ENCODE assay signal across 8 mouse cellular contexts in genomic region chr8:111343225-111343624, GRCm38 (mm10). TPM values are rescaled to one million over a fixed set of nuclear protein-coding genes. Genes with fewer than 3 reads are reported as not detected.
DNase-seq lines count a peak whose midpoint lies in the region; ATAC-seq and TF ChIP-seq lines count a peak whose summit lies in the region.

No protein-coding gene starts in this region.

- H3K4me3 ChIP-seq in heart, embryonic 12.5 days, result no peak overlapping the region
- no peak overlapping the region for H3K4me3 ChIP-seq in hindbrain, postnatal 0 days (ENCODE audit: low read length)

- no peak overlapping the region for H3K4me2 ChIP-seq in heart, embryonic 12.5 days
- H3K4me2 ChIP-seq in hindbrain, postnatal 0 days (ENCODE audit: low read depth, low read length), result no peak overlapping the region

- H3K27me3 ChIP-seq in heart, embryonic 12.5 days (replicated peaks), result peaks cover 9% of the 10 kb centered on the region
- H3K27me3 ChIP-seq in hindbrain, postnatal 0 days (ENCODE audit: insufficient read depth, low read length), result no peaks in the 10 kb centered on the region

- H3K9ac ChIP-seq in heart, embryonic 12.5 days, result no peak overlapping the region
- no peak overlapping the region for H3K9ac ChIP-seq in hindbrain, postnatal 0 days (replicated peaks; ENCODE audit: low read length)

- H3K9me3 ChIP-seq in heart, embryonic 12.5 days (replicated peaks), result no peaks in the 10 kb centered on the region
- H3K9me3 ChIP-seq in hindbrain, postnatal 0 days (ENCODE audit: low read length), result no peaks in the 10 kb centered on the region

- H3K4me1 ChIP-seq in heart, embryonic 12.5 days (replicated peaks), result no peaks in the 10 kb centered on the region
- no peaks in the 10 kb centered on the region for H3K4me1 ChIP-seq in hindbrain, postnatal 0 days (ENCODE audit: insufficient read depth, low read length)

- intact Hi-C loops in left cerebral cortex, postnatal 10 days (cut with DNase I), result loop anchor here (2.0 to 10.0 kb wide), 2 partner anchors 96 to 322 kb away; no protein-coding TSS in a partner anchor

- peak; percentile 95 for TF ChIP-seq CTCF in hindbrain, postnatal 0 days (IDR thresholded peaks at IDR 0.05; ENCODE audit: low read depth)

- H3K36me3 ChIP-seq in heart, embryonic 12.5 days, result no peaks in the 10 kb centered on the region
- H3K36me3 ChIP-seq in hindbrain, postnatal 0 days (ENCODE audit: insufficient read depth, low read length), result no peaks in the 10 kb centered on the region

- WGBS in heart, embryonic 12.5 days, result 10% methylated on average over 5 of the region's 5 CpGs
- WGBS in hindbrain, postnatal 0 days, result 16% methylated on average over 5 of the region's 5 CpGs

- DNase-seq in heart, adult 18-20 months, result peak; percentile 82 to 90
- DNase-seq in brain, adult 2 months (ENCODE audit: low read depth, low spot score), result peak; percentile 93
- DNase-seq in hindbrain, postnatal 0 days (ENCODE audit: low spot score), result peak; percentile 87
- DNase-seq in left cerebral cortex, postnatal 10 days (ENCODE audit: extremely low spot score in 1 of 2, low spot score in 2 of 2), result peak; percentile 68 to 83
- DNase-seq in natural killer cell, adult 2 months (ENCODE audit: low spot score in 2 of 2), result peak; percentile 55 to 71
- DNase-seq in telencephalon, adult 2 months (ENCODE audit: low read depth, low spot score), result peak; percentile 62

- H3K27ac ChIP-seq in heart, embryonic 12.5 days (ENCODE audit: poor library complexity, severe bottlenecking), result no peak overlapping the region
- no peak overlapping the region for H3K27ac ChIP-seq in hindbrain, postnatal 0 days

- ATAC-seq in heart, embryonic 12.5 days (ENCODE audit: insufficient number of reproducible peaks, low FRiP score), result no peak
- peak; percentile 77 for ATAC-seq in erythroid progenitor cell, adult 5-6 weeks (replicated peaks; ENCODE audit: low FRiP score, poor library complexity, severe bottlenecking)
- no peak for ATAC-seq in hindbrain, postnatal 0 days

RNA-seq across cellular contexts. Expression of gene Mlkl, which starts 5.2 kb away (rescaled TPM):
- 1 to 10 TPM; 2.7 to 3.2 TPM for total RNA-seq in heart, adult 18-20 months (2021)
- polyA plus RNA-seq in heart, embryonic 12.5 days (2016; fragmentation: Nextera tagmentation; extraction: Ambion mirVana), result 1.8 and 2.3 TPM in 2 replicates
- total RNA-seq in erythroid progenitor cell, adult 5-6 weeks (2015; ENCODE audit: low replicate concordance), result 15.1 and 20.5 TPM in 2 replicates
- total RNA-seq in erythroid progenitor cell, adult 5-6 weeks (2017; ENCODE audit: low replicate concordance), result 3.0 and 9.1 TPM in 2 replicates
- 0.63 TPM in 1 of 2 replicates, not detected in the other for total RNA-seq in hindbrain, postnatal 0 days (2014; rRNA removed)
- 0.60 and 0.63 TPM in 2 replicates for polyA plus RNA-seq in hindbrain, postnatal 0 days (2015; fragmentation: Nextera tagmentation; extraction: Ambion mirVana)
- under 1 TPM; 0.34 to 0.58 TPM for total RNA-seq in left cerebral cortex, postnatal 10 days (2021)

RNA-seq across cellular contexts. Expression of gene Rfwd3, which starts 43.2 kb away (rescaled TPM):
- 10 to 100 TPM; 15.4 to 18.0 TPM for total RNA-seq in heart, adult 18-20 months (2021)
- polyA plus RNA-seq in heart, embryonic 12.5 days (2016; fragmentation: Nextera tagmentation; extraction: Ambion mirVana), result 45.1 and 48.0 TPM in 2 replicates
- total RNA-seq in erythroid progenitor cell, adult 5-6 weeks (2015; ENCODE audit: low replicate concordance), result 117 and 127 TPM in 2 replicates
- 133 and 138 TPM in 2 replicates for total RNA-seq in erythroid progenitor cell, adult 5-6 weeks (2017; ENCODE audit: low replicate concordance)
- 21.6 and 26.6 TPM in 2 replicates for total RNA-seq in hindbrain, postnatal 0 days (2014; rRNA removed)
- polyA plus RNA-seq in hindbrain, postnatal 0 days (2015; fragmentation: Nextera tagmentation; extraction: Ambion mirVana), result 14.8 and 15.4 TPM in 2 replicates
- 10 to 100 TPM; 17.4 to 17.7 TPM for total RNA-seq in left cerebral cortex, postnatal 10 days (2021)

RNA-seq across cellular contexts. Expression of gene Fa2h, which starts 50.4 kb away (rescaled TPM):
- under 1 TPM in 1 of 2 experiments, not detected in 1; 0.21 TPM for total RNA-seq in heart, adult 18-20 months (2021)
- 0.15 TPM in 1 of 2 replicates, not detected in the other for polyA plus RNA-seq in heart, embryonic 12.5 days (2016; fragmentation: Nextera tagmentation; extraction: Ambion mirVana)
- total RNA-seq in erythroid progenitor cell, adult 5-6 weeks (2015; ENCODE audit: low replicate concordance), result not detected in 2 replicates
- total RNA-seq in erythroid progenitor cell, adult 5-6 weeks (2017; ENCODE audit: low replicate concordance), result not detected in 2 replicates
- 2.8 and 5.1 TPM in 2 replicates for total RNA-seq in hindbrain, postnatal 0 days (2014; rRNA removed)
- polyA plus RNA-seq in hindbrain, postnatal 0 days (2015; fragmentation: Nextera tagmentation; extraction: Ambion mirVana), result 3.1 and 3.4 TPM in 2 replicates
- total RNA-seq in left cerebral cortex, postnatal 10 days (2021), result 1 to 10 TPM; 4.1 to 5.1 TPM
